Mouse (Mus musculus) liver, embryonic 14.5 days (tissue): ENCODE data around the gene Trp53bp2. TPM values are rescaled to one million over a fixed set of nuclear protein-coding genes. Genes with fewer than 3 reads are reported as not detected.
A peak's percentile ranks its signal among the peaks of the same experiment; 100 is the strongest.

Experiments
- ATAC-seq: fragments of 200-750 bp; cut with Nextera tagmentation; 2 replicates; pipeline ENCODE4 v1.8.0; 2017; ENCODE audit warnings: moderate number of reproducible peaks, mild to moderate bottlenecking, moderate library complexity; ENCODE audit not compliant: insufficient read depth
- DNase-seq, 3 experiments: peaks; one replicate each; pipeline ENCODE4 v3.0.0-alpha.2; 2012 to 2013; ENCODE audit warnings: low read depth in 3 of 3, low spot score in 3 of 3
- H3K27ac ChIP-seq: fragments of 300-500 bp; sonication (generic); 2 replicates; pipeline ENCODE4 v1.5.1; 2014; ENCODE audit warnings: moderate library complexity, mild to moderate bottlenecking, control low read depth, inconsistent platforms
- H3K27me3 ChIP-seq: fragments of 300-500 bp; sonication (generic); 2 replicates; pipeline ENCODE4 v1.6.1; 2014; ENCODE audit warnings: mild to moderate bottlenecking, low read length, moderate library complexity; ENCODE audit not compliant: control insufficient read depth, insufficient read depth
- H3K36me3 ChIP-seq: fragments of 300-500 bp; sonication (generic); replicated peaks from 2 replicates; pipeline ENCODE4 v1.6.1; 2014; ENCODE audit warnings: low read depth; ENCODE audit not compliant: control insufficient read depth, insufficient read depth
- H3K4me1 ChIP-seq, 2 experiments: fragments of 200-500 bp in 1 of 2; fragments of 300-500 bp in 1 of 2; sonication (generic) in 1 of 2; replicated peaks; 2 replicates each; pipeline ENCODE4 v1.6.1; 2012 to 2014; ENCODE audit warnings: antibody characterized with exemption in 1 of 2, inconsistent platforms in 1 of 2, low read length in 1 of 2; ENCODE audit not compliant: control insufficient read depth in 2 of 2, insufficient read depth in 2 of 2
- H3K4me2 ChIP-seq: fragments of 300-500 bp; sonication (generic); 2 replicates; pipeline ENCODE4 v1.6.1; 2014; ENCODE audit warnings: low read depth, mild to moderate bottlenecking, control low read depth, moderate library complexity
- H3K4me3 ChIP-seq, 2 experiments: fragments of 200-500 bp in 1 of 2; fragments of 300-500 bp in 1 of 2; sonication (generic) in 1 of 2; 2 replicates each; pipeline ENCODE4 v1.5.1; 2012 to 2014; ENCODE audit warnings: low read depth in 2 of 2, low read length in 2 of 2, mild to moderate bottlenecking in 2 of 2, control low read depth in 1 of 2, inconsistent platforms in 1 of 2, moderate library complexity in 1 of 2; ENCODE audit not compliant: insufficient read depth in 1 of 2
- H3K9ac ChIP-seq: fragments of 300-500 bp; sonication (generic); replicated peaks from 2 replicates; pipeline ENCODE4 v1.6.1; 2014; ENCODE audit warnings: mild to moderate bottlenecking, control low read depth, moderate library complexity
- H3K9me3 ChIP-seq: fragments of 300-500 bp; sonication (generic); 2 replicates; pipeline ENCODE4 v1.6.1; 2016; ENCODE audit warnings: low read length, mixed read lengths; ENCODE audit not compliant: control insufficient read depth
- CTCF ChIP-seq: IDR thresholded peaks from 2 replicates; pipeline ENCODE4 v1.5.1; 2016; ENCODE audit warnings: antibody characterized with exemption, low read depth, control low read depth
- EP300 ChIP-seq: IDR thresholded peaks from 2 replicates; pipeline ENCODE4 v1.6.1; 2016; ENCODE audit warnings: antibody characterized with exemption, low read depth
- WGBS: fragments of 180-500 bp; shearing (Covaris S2); extraction: QIAGEN DNeasy Blood & Tissue Kit; methylation state at CpG from one replicate; pipeline ENCODE4 v1.1.7; 2014; ENCODE audit not compliant: insufficient replicate concordance; 5-methylcytosine and 5-hydroxymethylcytosine counted together
- polyA plus RNA-seq, 2 experiments: library from polyadenylated mRNA; depleted of rRNA in 1 of 2; stranded (reverse) in 1 of 2; unstranded in 1 of 2; fragments of >200 nt; fragmentation: Nextera tagmentation in 1 of 2; extraction: Ambion mirVana in 1 of 2; gene quantifications; 2 replicates each; pipeline versions ENCODE4 v1.2.1 to v1.2.3; 2012 to 2014

Gene Trp53bp2
- polyA plus RNA-seq, 2 experiments: 2.5 to 2.7 TPM

GRCm38 (mm10) chr1:182489803-182490452, 81.0 kb downstream of the Trp53bp2 start:
- Histone ChIP-seq H3K4me2 (peak overlapping the region; percentile 25), H3K36me3 (no peaks in the 10 kb centered on the region), H3K9ac (no peak overlapping the region), H3K9me3 (no peaks in the 10 kb centered on the region), H3K4me3 (no peak overlapping the region), H3K27me3 (no peaks in the 10 kb centered on the region), H3K4me1 (peaks cover 0 to 5% of the 10 kb centered on the region in 2 experiments; a peak in 1 of 4 replicates), H3K27ac (no peak overlapping the region)
- no peak for TF ChIP-seq EP300
- peak; percentile 93 for TF ChIP-seq CTCF
- DNase-seq: peak; percentile 58 to 66 (median 61)
- 8% methylated on average over 21 of the region's 21 CpGs for WGBS
- peak; percentile 83 for ATAC-seq

- no peak for DNase-seq
- Histone ChIP-seq H3K9me3 (no peaks in the 10 kb centered on the region), H3K4me3 (no peak overlapping the region), H3K27ac (no peak overlapping the region), H3K27me3 (no peaks in the 10 kb centered on the region), H3K9ac (no peak overlapping the region), H3K36me3 (no peaks in the 10 kb centered on the region), H3K4me1 (peaks cover 0 to 5% of the 10 kb centered on the region in 2 experiments; a peak in 1 of 4 replicates), H3K4me2 (no peak overlapping the region)
- no peak for ATAC-seq
- 70% methylated on average over 7 of the region's 7 CpGs for WGBS
- TF ChIP-seq CTCF (peak; percentile 45), EP300 (no peak)
These were observed 81.6 kb downstream of the Trp53bp2 start for GRCm38 (mm10) chr1:182490568-182490967.

- TF ChIP-seq EP300 (no peak), CTCF (no peak)
- no peaks in the 10 kb centered on the region for H3K9me3 ChIP-seq
- H3K4me1 ChIP-seq: peaks cover 0 to 7% of the 10 kb centered on the region in 2 experiments; a peak in 1 of 4 replicates
- H3K27ac ChIP-seq: no peak overlapping the region
- no peaks in the 10 kb centered on the region for H3K36me3 ChIP-seq
- DNase-seq (no peak), ATAC-seq (no peak)
- H3K4me2 ChIP-seq: no peak overlapping the region
- WGBS: 63% methylated on average over 6 of the region's 6 CpGs
- H3K4me3 ChIP-seq: no peak overlapping the region
- H3K27me3 ChIP-seq: no peaks in the 10 kb centered on the region
- no peak overlapping the region for H3K9ac ChIP-seq
These were observed 82.9 kb downstream of the Trp53bp2 start for GRCm38 (mm10) chr1:182491839-182492238.

GRCm38 (mm10) chr1:182494285-182495145, 85.5 kb downstream of the Trp53bp2 start:
- 61% methylated on average over 17 of the region's 17 CpGs for WGBS
- no peak for DNase-seq
- ATAC-seq: no peak

DNA sequence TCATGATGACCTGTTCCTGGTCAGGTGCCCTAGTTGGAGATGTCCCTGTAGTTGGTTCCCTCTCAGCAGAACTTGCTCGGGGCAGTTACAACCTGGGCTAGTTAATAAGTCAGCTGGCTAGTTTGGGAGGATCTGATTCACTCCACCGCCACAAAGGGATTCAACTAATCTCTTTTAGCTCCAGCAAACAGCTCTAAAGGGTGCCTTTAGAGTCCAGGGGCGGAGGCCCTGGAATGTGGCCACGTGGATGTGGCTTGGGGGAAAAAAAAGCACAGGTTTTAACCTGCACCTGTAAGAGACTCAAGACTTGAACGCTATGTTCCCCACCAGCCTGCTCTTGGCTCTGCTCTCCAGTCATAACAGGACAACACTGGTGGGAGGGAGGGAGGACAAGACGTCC, 87.7 kb downstream of the Trp53bp2 start:
- no peaks in the 10 kb centered on the region for H3K9me3 ChIP-seq
- no peak for TF ChIP-seq EP300
- TF ChIP-seq CTCF: no peak
- WGBS: 68% methylated on average over 6 of the region's 6 CpGs
- H3K36me3 ChIP-seq: no peaks in the 10 kb centered on the region
- no peak overlapping the region for H3K4me3 ChIP-seq
- no peak overlapping the region for H3K27ac ChIP-seq
- no peak overlapping the region for H3K4me2 ChIP-seq
- no peak overlapping the region for H3K9ac ChIP-seq
- H3K27me3 ChIP-seq: no peaks in the 10 kb centered on the region
- ATAC-seq (no peak), DNase-seq (no peak)
- peaks cover 0 to 14% of the 10 kb centered on the region in 2 experiments; a peak in 3 of 4 replicates for H3K4me1 ChIP-seq

More at GRCm38 (mm10) chr1:182494285-182495145, 85.5 kb downstream of the Trp53bp2 start:
- Histone ChIP-seq H3K36me3 (no peaks in the 10 kb centered on the region), H3K4me2 (no peak overlapping the region), H3K9me3 (no peaks in the 10 kb centered on the region), H3K27me3 (no peaks in the 10 kb centered on the region), H3K4me3 (no peak overlapping the region), H3K27ac (no peak overlapping the region), H3K4me1 (peaks cover 0 to 12% of the 10 kb centered on the region in 2 experiments; a peak in 2 of 4 replicates), H3K9ac (no peak overlapping the region)
- TF ChIP-seq CTCF (no peak), EP300 (no peak)
